Mouse (Mus musculus): ENCODE results near the gene Gm10570. TPM values are rescaled to one million over a fixed set of nuclear protein-coding genes. Genes with fewer than 3 reads are reported as not detected.

Gm10570 gene
- total and polyA plus RNA-seq, 3 experiments = not detected

GRCm38 (mm10) chr4:130312526-130312925 is 4.1 kb upstream of the Gm10570 start:
- no peak for DNase-seq (ENCODE audit: extremely low read depth)
- Histone ChIP-seq H3K4me3 (replicated peaks in 1 of 3; ENCODE audit: low read depth in 2 of 3, low read length in 2 of 3, poor library complexity in 1 of 3) (no peak overlapping the region), H3K4me2 (ENCODE audit: insufficient read depth, low read depth, poor library complexity, severe bottlenecking) (no peak overlapping the region), H3K27ac (ENCODE audit: insufficient read depth, low read depth) (no peak overlapping the region), H3K9ac (ENCODE audit: insufficient read depth, low read depth) (no peak overlapping the region), H3K4me1 (ENCODE audit: control insufficient read depth in 1 of 2, insufficient read depth in 2 of 2) (no peaks in the 10 kb centered on the region), H3K36me3 (replicated peaks in 1 of 2; ENCODE audit: control insufficient read depth in 1 of 2, insufficient read depth in 1 of 2, low read length in 1 of 2) (peaks cover 26 to 54% of the 10 kb centered on the region in 2 experiments), H3K9me3 (replicated peaks; ENCODE audit: low read length) (no peaks in the 10 kb centered on the region), H3K79me2 (replicated peaks; ENCODE audit: control insufficient read depth, extremely low read depth, insufficient read depth, poor library complexity, severe bottlenecking) (no peaks in the 10 kb centered on the region), H3K27me3 (replicated peaks) (no peaks in the 10 kb centered on the region)
- in situ Hi-C loops (cut with MboI; ENCODE audit: low pct_ligation_motif_present, low pct_unique_long_range_greater_than_20kb, low sequenced_read_pairs) = no loop called here
- TF ChIP-seq ZNF384 (IDR thresholded peaks at IDR 0.05; ENCODE audit: low read depth, low read length) (no peak), ETS1 (conservative IDR thresholded peaks at IDR 0.05; ENCODE audit: low read depth, low read length) (no peak), ELF1 (IDR thresholded peaks at IDR 0.05; ENCODE audit: low read depth, low read length) (no peak), JUND (conservative IDR thresholded peaks at IDR 0.05; ENCODE audit: low read depth, low read length) (no peak)
- dilution Hi-C loops (cut with MboI; ENCODE audit: extremely low pct_ligation_motif_present, extremely low pct_unique_long_range_greater_than_20kb, low sequenced_read_pairs) = no loop called here

GRCm38 (mm10) chr4:130309254-130309653 is 780 bp upstream of the Gm10570 start:
- Histone ChIP-seq H3K4me1 (ENCODE audit: control insufficient read depth in 1 of 2, insufficient read depth in 2 of 2) (peaks cover 0 to 11% of the 10 kb centered on the region in 2 experiments; a peak in 2 of 4 replicates), H3K4me3 (replicated peaks in 1 of 3; ENCODE audit: low read depth in 2 of 3, low read length in 2 of 3, poor library complexity in 1 of 3) (no peak overlapping the region), H3K79me2 (replicated peaks; ENCODE audit: control insufficient read depth, extremely low read depth, insufficient read depth, poor library complexity, severe bottlenecking) (no peaks in the 10 kb centered on the region), H3K9me3 (replicated peaks; ENCODE audit: low read length) (no peaks in the 10 kb centered on the region), H3K27me3 (replicated peaks) (peaks cover 7% of the 10 kb centered on the region), H3K27ac (ENCODE audit: insufficient read depth, low read depth) (no peak overlapping the region), H3K4me2 (ENCODE audit: insufficient read depth, low read depth, poor library complexity, severe bottlenecking) (no peak overlapping the region), H3K9ac (ENCODE audit: insufficient read depth, low read depth) (no peak overlapping the region), H3K36me3 (replicated peaks in 1 of 2; ENCODE audit: control insufficient read depth in 1 of 2, insufficient read depth in 1 of 2, low read length in 1 of 2) (peaks cover 1 to 23% of the 10 kb centered on the region in 2 experiments)
- TF ChIP-seq CTCF (conservative IDR thresholded peaks at IDR 0.05 in 1 of 2, IDR thresholded peaks at IDR 0.05 in 1 of 2; ENCODE audit: low read depth in 2 of 2, low read length in 2 of 2) = no peak
- TF ChIP-seq USF1 (IDR thresholded peaks at IDR 0.05; ENCODE audit: low read depth, low read length) = no peak
- TF ChIP-seq ZNF384 (IDR thresholded peaks at IDR 0.05; ENCODE audit: low read depth, low read length) = no peak
- TF ChIP-seq ETS1 (conservative IDR thresholded peaks at IDR 0.05; ENCODE audit: low read depth, low read length) = no peak
- no peak for TF ChIP-seq MAZ (IDR thresholded peaks at IDR 0.05; ENCODE audit: low read depth, low read length)
- TF ChIP-seq MXI1 (IDR thresholded peaks at IDR 0.05; ENCODE audit: low read depth, low read length) = no peak
- no peak for TF ChIP-seq SIN3A (IDR thresholded peaks at IDR 0.05; ENCODE audit: low read length)
- no peak for TF ChIP-seq CHD1 (IDR thresholded peaks at IDR 0.05; ENCODE audit: low read depth, low read length)
- no peak for TF ChIP-seq UBTF (IDR thresholded peaks at IDR 0.05; ENCODE audit: low read depth, low read length)
- no peak for TF ChIP-seq HCFC1 (IDR thresholded peaks at IDR 0.05; ENCODE audit: low read depth, low read length)
- TF ChIP-seq USF2 (conservative IDR thresholded peaks at IDR 0.05; ENCODE audit: low read depth, low read length) = no peak
- no peak for TF ChIP-seq NRF1 (IDR thresholded peaks at IDR 0.05; ENCODE audit: low read depth, low read length)
- no peak for TF ChIP-seq MEF2A (IDR thresholded peaks at IDR 0.05; ENCODE audit: borderline replicate concordance, low read depth, low read length)
- TF ChIP-seq MYC (IDR thresholded peaks at IDR 0.05; ENCODE audit: low read depth, low read length) = no peak
- no peak for TF ChIP-seq JUND (conservative IDR thresholded peaks at IDR 0.05; ENCODE audit: low read depth, low read length)
- no peak for TF ChIP-seq RAD21 (IDR thresholded peaks at IDR 0.05; ENCODE audit: low read depth, low read length)
- in situ Hi-C loops (cut with MboI; ENCODE audit: low pct_ligation_motif_present, low pct_unique_long_range_greater_than_20kb, low sequenced_read_pairs) = no loop called here
- dilution Hi-C loops (cut with MboI; ENCODE audit: extremely low pct_ligation_motif_present, extremely low pct_unique_long_range_greater_than_20kb, low sequenced_read_pairs) = no loop called here
- DNase-seq (ENCODE audit: extremely low read depth) = no peak
